Mouse (Mus musculus) gastrocnemius, adult 2 months (tissue): ENCODE measurements around the gene Irs2. TPM values are rescaled to one million over a fixed set of nuclear protein-coding genes. Genes with fewer than 3 reads are reported as not detected.

ENCODE experiments used
- DNase-seq: peaks from one replicate; pipeline ENCODE4 v3.0.0; 2022
- H3K27ac ChIP-seq: fragments of 200-600 bp; 2 replicates; pipeline ENCODE4 v1.8.1; 2022; ENCODE audit warnings: mild to moderate bottlenecking
- H3K4me3 ChIP-seq: fragments of 200-600 bp; 2 replicates; pipeline ENCODE4 v1.8.1; 2022; ENCODE audit warnings: mild to moderate bottlenecking, moderate library complexity
- CTCF ChIP-seq: fragments of 200-600 bp; IDR thresholded peaks from 2 replicates; pipeline ENCODE4 v1.8.1; 2022; ENCODE audit warnings: antibody characterized with exemption, mild to moderate bottlenecking, moderate library complexity
- intact Hi-C: fragments of 180-260 bp; cut with DNase I; formaldehyde crosslinking; loops from one replicate; pipeline ENCODE4 v1.15.1; 2025
- total RNA-seq, 2 experiments: library from RNA; stranded (reverse); gene quantifications; 2 replicates each; pipeline ENCODE4 v1.2.3; 2021

Gene Irs2
- total RNA-seq, 2 experiments from 2014 or later: 28.2 to 44.8 TPM

GRCm38 (mm10) chr8:10993582-10994216 is 14.6 kb downstream of the Irs2 start:
- no peak for DNase-seq
- no peak for TF ChIP-seq CTCF
- intact Hi-C loops: no loop called here
- peak overlapping the region; percentile 86 for H3K27ac ChIP-seq
- H3K4me3 ChIP-seq: no peak overlapping the region

GRCm38 (mm10) chr8:10992081-10992480 is 16.2 kb downstream of the Irs2 start:
- Histone ChIP-seq H3K4me3 (peak overlapping the region; percentile 31), H3K27ac (peak overlapping the region; percentile 86)
- TF ChIP-seq CTCF: no peak
- no peak for DNase-seq
- intact Hi-C loops: no loop called here

DNA sequence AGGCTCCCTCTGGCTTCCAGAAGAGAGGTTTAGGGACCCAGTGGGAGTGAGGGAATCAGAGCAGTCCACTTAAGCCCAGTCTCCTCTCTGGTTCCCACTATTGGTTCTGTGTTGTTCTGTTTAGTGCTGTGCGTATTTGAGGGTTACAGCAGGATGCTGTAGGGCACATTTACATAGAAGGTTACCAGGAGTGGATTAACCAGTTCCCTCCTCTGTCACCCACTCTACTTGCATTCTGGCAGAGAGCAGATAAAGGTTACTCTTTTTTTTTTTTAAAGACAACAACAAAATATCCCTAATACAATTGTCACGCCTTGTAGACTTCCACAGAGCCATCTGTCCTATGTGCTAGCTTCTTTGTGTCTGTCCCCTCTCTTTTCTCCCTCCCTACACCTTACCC is 16.9 kb downstream of the Irs2 start:
- no peak for TF ChIP-seq CTCF
- Histone ChIP-seq H3K4me3 (no peak overlapping the region), H3K27ac (peak overlapping the region; percentile 86)
- intact Hi-C loops: no loop called here
- DNase-seq: no peak

DNA sequence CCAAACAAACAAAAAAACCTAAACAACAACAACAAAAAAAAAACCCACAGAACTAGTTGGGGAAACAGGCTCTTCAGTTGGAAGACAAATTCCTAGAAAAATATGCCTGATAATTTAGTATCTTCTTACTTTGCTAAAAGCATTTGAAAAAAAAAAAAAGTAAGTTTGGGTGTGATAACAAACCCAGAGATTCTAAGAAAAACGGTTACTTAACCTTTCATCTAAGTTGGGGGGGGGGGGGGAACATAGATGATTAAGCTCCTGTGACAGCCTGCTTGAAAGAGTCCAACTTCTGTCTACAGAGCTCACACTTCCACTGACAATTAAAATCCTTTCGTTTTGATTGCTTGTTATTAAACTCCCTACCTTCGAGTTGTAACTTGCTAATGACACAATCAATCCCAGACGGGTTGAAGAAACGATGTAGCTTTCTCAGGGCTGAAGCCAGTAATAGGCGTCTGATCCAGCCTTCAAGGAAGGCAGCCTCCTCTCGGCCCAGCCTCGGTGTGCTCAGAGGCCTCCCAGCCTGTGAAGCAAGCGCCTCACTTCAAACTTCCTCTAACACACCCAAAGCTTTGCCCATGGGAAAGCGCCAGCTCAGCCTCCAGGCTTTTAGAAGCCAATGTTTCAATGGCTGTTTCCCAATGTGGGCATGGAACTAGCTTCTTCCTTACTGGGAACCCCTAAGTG is 17.7 kb downstream of the Irs2 start:
- no peak for TF ChIP-seq CTCF
- intact Hi-C loops: no loop called here
- Histone ChIP-seq H3K27ac (peak overlapping the region; percentile 86), H3K4me3 (no peak overlapping the region; the same call in 1 of the 2 replicates)
- peak; percentile 60 for DNase-seq

GRCm38 (mm10) chr8:10989946-10990345 is 18.3 kb downstream of the Irs2 start:
- DNase-seq: no peak
- intact Hi-C loops: no loop called here
- TF ChIP-seq CTCF: no peak
- Histone ChIP-seq H3K4me3 (no peak overlapping the region), H3K27ac (peak overlapping the region; percentile 86)

DNA sequence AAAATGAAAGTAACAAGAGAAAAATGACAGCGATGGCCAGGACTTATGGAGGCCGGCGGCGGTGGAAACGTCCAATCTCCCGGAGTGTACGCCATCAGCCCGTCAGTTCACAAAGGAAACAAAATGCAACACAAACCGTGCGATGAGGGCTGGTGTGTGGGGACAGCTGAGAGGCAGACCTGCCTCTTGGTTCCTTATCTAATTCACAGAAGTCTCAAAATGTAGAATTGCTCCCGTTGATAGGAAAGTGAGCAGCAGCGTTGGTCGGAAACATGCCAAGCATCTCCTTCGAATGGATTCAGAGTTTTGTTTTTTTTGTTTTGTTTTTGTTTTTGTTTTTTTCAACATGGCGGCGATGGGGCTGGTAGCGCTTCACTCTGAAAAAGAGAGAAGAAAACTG is 21.6 kb downstream of the Irs2 start:
- no peak overlapping the region for H3K27ac ChIP-seq
- DNase-seq: no peak
- H3K4me3 ChIP-seq: no peak overlapping the region
- intact Hi-C loops: no loop called here
- TF ChIP-seq CTCF: no peak

GRCm38 (mm10) chr8:10985064-10985463 is 23.2 kb downstream of the Irs2 start:
- Histone ChIP-seq H3K4me3 (no peak overlapping the region), H3K27ac (no peak overlapping the region)
- intact Hi-C loops: no loop called here
- no peak for DNase-seq
- TF ChIP-seq CTCF: no peak

DNA sequence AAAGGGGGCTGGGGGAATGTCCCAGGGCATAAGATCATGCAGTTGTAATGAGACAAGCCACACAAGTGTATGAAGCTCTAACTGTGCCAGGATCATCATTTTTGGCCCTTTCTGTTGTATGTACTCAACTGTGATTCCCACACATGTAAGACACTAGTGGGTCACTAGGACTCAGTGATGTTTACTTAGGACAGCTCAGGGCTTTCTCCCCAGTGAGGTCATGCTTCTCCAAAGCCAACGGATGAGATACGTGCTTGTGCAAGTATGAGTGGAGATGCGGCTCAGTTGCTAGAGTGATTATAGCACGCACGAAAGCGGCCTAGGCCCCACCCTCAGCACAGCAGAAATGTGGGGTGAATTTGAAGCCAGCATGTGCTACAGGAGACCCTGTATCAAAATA is 27.4 kb downstream of the Irs2 start:
- no peak for TF ChIP-seq CTCF
- intact Hi-C loops: no loop called here
- no peak overlapping the region for H3K27ac ChIP-seq
- no peak for DNase-seq
- H3K4me3 ChIP-seq: no peak overlapping the region

DNA sequence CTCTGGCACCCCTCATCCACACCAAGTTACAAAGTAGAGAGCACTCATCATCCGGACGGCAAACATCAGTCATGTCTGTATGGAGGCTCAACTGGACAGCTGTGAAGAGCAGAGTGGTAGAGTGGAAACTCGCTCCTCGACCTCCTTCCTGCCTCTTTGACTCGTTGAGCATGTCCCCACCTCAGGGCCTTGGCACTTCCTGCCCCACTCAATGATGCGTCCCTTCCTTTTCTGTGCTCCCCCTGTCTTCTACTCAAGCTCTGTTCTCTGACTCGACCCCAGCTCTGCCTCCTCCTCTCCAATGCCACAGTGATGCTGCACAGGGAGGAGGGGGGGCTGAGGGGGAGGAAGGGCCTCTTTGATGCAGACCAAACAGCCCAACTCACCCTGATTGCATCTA is 28.3 kb downstream of the Irs2 start:
- no peak overlapping the region for H3K4me3 ChIP-seq
- DNase-seq: no peak
- TF ChIP-seq CTCF: no peak
- intact Hi-C loops: no loop called here
- H3K27ac ChIP-seq: no peak overlapping the region

GRCm38 (mm10) chr8:10979196-10979794 is 29.0 kb downstream of the Irs2 start:
- intact Hi-C loops: no loop called here
- Histone ChIP-seq H3K4me3 (no peak overlapping the region), H3K27ac (no peak overlapping the region)
- no peak for TF ChIP-seq CTCF
- DNase-seq: no peak

GRCm38 (mm10) chr8:10978377-10978776 is 29.9 kb downstream of the Irs2 start:
- intact Hi-C loops: no loop called here
- peak; percentile 83 for DNase-seq
- peak overlapping the region; percentile 52 for H3K4me3 ChIP-seq
- TF ChIP-seq CTCF: no peak
- H3K27ac ChIP-seq: peak overlapping the region; percentile 72

GRCm38 (mm10) chr8:10977742-10978376 is 30.4 kb downstream of the Irs2 start:
- intact Hi-C loops: no loop called here
- TF ChIP-seq CTCF: no peak
- DNase-seq: no peak
- Histone ChIP-seq H3K4me3 (peak overlapping the region; percentile 52), H3K27ac (peak overlapping the region; percentile 72)

GRCm38 (mm10) chr8:10974659-10975058 is 33.6 kb downstream of the Irs2 start:
- H3K27ac ChIP-seq: no peak overlapping the region
- intact Hi-C loops: no loop called here
- TF ChIP-seq CTCF: no peak
- H3K4me3 ChIP-seq: no peak overlapping the region
- no peak for DNase-seq
